Mouse (Mus musculus) adipocyte (in vitro differentiated cells): Measurements from ENCODE around the gene Gm11596.
"Not testable (repeated sequence)": the region's sequence is repeated elsewhere in the genome, so short reads cannot be mapped to it uniquely, and the experiment has no call there.

ENCODE experiments used
- DNase-seq: peaks from one replicate; pipeline ENCODE4 v3.0.0-alpha.2; 2016; ENCODE audit warnings: low spot score

Gene Gm11596

GRCm38 (mm10) chr11:99793367-99793766 is at the start of gene Gm11596:
Gm11596 (minus strand) TSS chr11:99793467.
- no peak for DNase-seq

- no peak for DNase-seq
These were observed 48.9 kb upstream of the Gm11596 start for GRCm38 (mm10) chr11:99842185-99842584.

- DNase-seq: no peak
These were observed 44.7 kb upstream of the Gm11596 start, which contains the start of gene 2300003K06Rik for GRCm38 (mm10) chr11:99837966-99838365. 2300003K06Rik (minus strand) TSS chr11:99838066.

- DNase-seq: not testable (repeated sequence)
These were observed 22.3 kb upstream of the Gm11596 start, which contains the start of gene Gm11564 for GRCm38 (mm10) chr11:99815566-99815965. Gm11564 (minus strand) TSS chr11:99815666.

GRCm38 (mm10) chr11:99809792-99810191 is 16.5 kb upstream of the Gm11596 start, which contains the start of gene Krtap4-13:
Krtap4-13 (minus strand) TSS chr11:99809892.
- not testable (repeated sequence) for DNase-seq

- DNase-seq: not testable (repeated sequence)
These were observed 11.1 kb upstream of the Gm11596 start, which contains the start of gene Gm11554 for GRCm38 (mm10) chr11:99804346-99804745. Gm11554 (minus strand) TSS chr11:99804446.

- DNase-seq: not testable (repeated sequence)
These were observed 5.6 kb upstream of the Gm11596 start, which contains the start of gene Gm11569 for GRCm38 (mm10) chr11:99798832-99799231. Gm11569 (minus strand) TSS chr11:99798932.

GRCm38 (mm10) chr11:99784900-99785299 is 8.4 kb downstream of the Gm11596 start, which contains the start of gene Krtap4-9:
Krtap4-9 (plus strand) TSS chr11:99785200.
- not testable (repeated sequence) for DNase-seq

- no peak for DNase-seq
These were observed 12.7 kb downstream of the Gm11596 start, which contains the start of gene Krtap4-8 for GRCm38 (mm10) chr11:99780604-99781003. Krtap4-8 (minus strand) TSS chr11:99780704.

- no peak for DNase-seq
These were observed 14.9 kb downstream of the Gm11596 start for GRCm38 (mm10) chr11:99778401-99778800.

GRCm38 (mm10) chr11:99772813-99773212 is 20.5 kb downstream of the Gm11596 start, which contains the start of gene Gm11595:
Gm11595 (minus strand) TSS chr11:99772913.
- DNase-seq: not testable (repeated sequence)

GRCm38 (mm10) chr11:99768410-99768809 is 24.9 kb downstream of the Gm11596 start:
- no peak for DNase-seq

- no peak for DNase-seq
These were observed 34.4 kb downstream of the Gm11596 start for GRCm38 (mm10) chr11:99758877-99759276.

- no peak for DNase-seq
These were observed 49.3 kb downstream of the Gm11596 start for GRCm38 (mm10) chr11:99743985-99744384.
